Mouse (Mus musculus) CH12.LX (cell line): Measurements from ENCODE around the gene Ddx43. TPM values are rescaled to one million over a fixed set of nuclear protein-coding genes. Genes with fewer than 3 reads are reported as not detected.

Experiments
- DNase-seq: peaks from one replicate; pipeline ENCODE4 v3.0.0-alpha.2; 2013; ENCODE audit errors: extremely low read depth
- H3K27ac ChIP-seq: 2 replicates; pipeline ENCODE4 v1.5.1; 2012; ENCODE audit warnings: low read depth, mild to moderate bottlenecking, control low read depth, moderate library complexity; ENCODE audit not compliant: insufficient read depth
- H3K27me3 ChIP-seq: replicated peaks from 2 replicates; pipeline ENCODE3; 2012; ENCODE audit warnings: inconsistent platforms
- H3K36me3 ChIP-seq, 2 experiments: replicated peaks in 1 of 2; 2 replicates each; pipeline versions ENCODE3 to v1.6.1; 2012; ENCODE audit warnings: inconsistent platforms in 1 of 2, low read length in 1 of 2, mild to moderate bottlenecking in 1 of 2, mixed read lengths in 1 of 2, moderate library complexity in 1 of 2; ENCODE audit not compliant: control insufficient read depth in 1 of 2, insufficient read depth in 1 of 2
- H3K4me1 ChIP-seq, 2 experiments: 2 replicates each; pipeline ENCODE4 v1.6.1; 2012; ENCODE audit warnings: inconsistent platforms in 1 of 2, moderate library complexity in 1 of 2; ENCODE audit not compliant: insufficient read depth in 2 of 2, control insufficient read depth in 1 of 2
- H3K4me2 ChIP-seq: 2 replicates; pipeline ENCODE4 v1.6.1; 2012; ENCODE audit warnings: low read depth, mild to moderate bottlenecking, control low read depth; ENCODE audit not compliant: poor library complexity, insufficient read depth, severe bottlenecking
- H3K4me3 ChIP-seq, 3 experiments: fragments of 150-350 bp in 1 of 3; sonication (generic) in 1 of 3; replicated peaks in 1 of 3; 2 replicates each; pipeline versions ENCODE3 to v1.5.1; 2011 to 2012; ENCODE audit warnings: low read depth in 2 of 3, low read length in 2 of 3, mild to moderate bottlenecking in 2 of 3, moderate library complexity in 2 of 3, control low read depth in 1 of 3, improper control_type of control experiment in 1 of 3, inconsistent platforms in 1 of 3, mixed read lengths in 1 of 3; ENCODE audit not compliant: poor library complexity in 1 of 3
- H3K79me2 ChIP-seq: replicated peaks from 2 replicates; pipeline ENCODE4 v1.6.1; 2012; ENCODE audit warnings: mild to moderate bottlenecking, moderate library complexity; ENCODE audit not compliant: control insufficient read depth, poor library complexity, insufficient read depth, severe bottlenecking; ENCODE audit errors: extremely low read depth
- H3K9ac ChIP-seq: 2 replicates; pipeline ENCODE4 v1.6.1; 2012; ENCODE audit warnings: low read depth, mild to moderate bottlenecking, control low read depth, moderate library complexity; ENCODE audit not compliant: insufficient read depth
- H3K9me3 ChIP-seq: replicated peaks from 2 replicates; pipeline ENCODE3; 2012; ENCODE audit warnings: low read length, inconsistent platforms, mixed read lengths
- CHD1 ChIP-seq: IDR thresholded peaks from 2 replicates; pipeline ENCODE4 v1.6.1; 2012; ENCODE audit warnings: low read depth, low read length, improper control_type of control experiment, inconsistent platforms
- CTCF ChIP-seq, 2 experiments: IDR thresholded peaks in 1 of 2; conservative IDR thresholded peaks in 1 of 2; 2 replicates each; pipeline ENCODE4 v1.5.1; 2011 to 2012; ENCODE audit warnings: low read depth in 2 of 2, low read length in 2 of 2, improper control_type of control experiment in 1 of 2, inconsistent platforms in 1 of 2, mild to moderate bottlenecking in 1 of 2, moderate library complexity in 1 of 2
- E2F4 ChIP-seq: IDR thresholded peaks from 2 replicates; pipeline ENCODE4 v1.6.1; 2011; ENCODE audit warnings: low read depth, low read length, improper control_type of control experiment; ENCODE audit not compliant: insufficient replicate concordance
- GABPA ChIP-seq: IDR thresholded peaks from 2 replicates; pipeline ENCODE4 v1.6.1; 2012; ENCODE audit warnings: low read depth, low read length, improper control_type of control experiment, inconsistent platforms; ENCODE audit not compliant: insufficient replicate concordance
- JUN ChIP-seq: IDR thresholded peaks from 2 replicates; pipeline ENCODE4 v1.6.1; 2011; ENCODE audit warnings: low read depth, mild to moderate bottlenecking, low read length, improper control_type of control experiment, moderate library complexity; ENCODE audit not compliant: insufficient read depth
- MAFK ChIP-seq: IDR thresholded peaks from 2 replicates; pipeline ENCODE4 v1.6.1; 2011; ENCODE audit warnings: low read length, improper control_type of control experiment; ENCODE audit not compliant: insufficient replicate concordance
- MAX ChIP-seq: IDR thresholded peaks from 2 replicates; pipeline ENCODE4 v1.6.1; 2011; ENCODE audit warnings: low read length, improper control_type of control experiment
- MAZ ChIP-seq: IDR thresholded peaks from 2 replicates; pipeline ENCODE4 v1.6.1; 2012; ENCODE audit warnings: low read depth, mild to moderate bottlenecking, inconsistent platforms, low read length, improper control_type of control experiment, moderate library complexity
- MXI1 ChIP-seq: IDR thresholded peaks from 2 replicates; pipeline ENCODE4 v1.6.1; 2011; ENCODE audit warnings: mild to moderate bottlenecking, low read depth, low read length, improper control_type of control experiment
- MYC ChIP-seq: IDR thresholded peaks from 2 replicates; pipeline ENCODE4 v1.6.1; 2011; ENCODE audit warnings: low read depth, mild to moderate bottlenecking, improper control_type of control experiment, low read length
- PAX5 ChIP-seq: IDR thresholded peaks from 2 replicates; pipeline ENCODE4 v1.6.1; 2012; ENCODE audit warnings: low read length, inconsistent platforms, mixed read lengths
- SIN3A ChIP-seq: IDR thresholded peaks from 2 replicates; pipeline ENCODE4 v1.6.1; 2012; ENCODE audit warnings: low read length, improper control_type of control experiment, inconsistent platforms
- SMC3 ChIP-seq: IDR thresholded peaks from 2 replicates; pipeline ENCODE4 v1.6.1; 2011; ENCODE audit warnings: low read depth, low read length, improper control_type of control experiment
- TCF12 ChIP-seq: IDR thresholded peaks from 2 replicates; pipeline ENCODE4 v1.6.1; 2014; ENCODE audit warnings: low read depth, mild to moderate bottlenecking, inconsistent platforms, low read length, improper control_type of control experiment
- UBTF ChIP-seq: IDR thresholded peaks from 2 replicates; pipeline ENCODE4 v1.6.1; 2012; ENCODE audit warnings: low read depth, mild to moderate bottlenecking, inconsistent platforms, low read length, improper control_type of control experiment, moderate library complexity
- USF1 ChIP-seq: IDR thresholded peaks from 2 replicates; pipeline ENCODE4 v1.6.1; 2014; ENCODE audit warnings: low read depth, mild to moderate bottlenecking, inconsistent platforms, low read length, improper control_type of control experiment
- USF2 ChIP-seq: conservative IDR thresholded peaks from 2 replicates; pipeline ENCODE4 v1.6.1; 2011; ENCODE audit warnings: low read depth, low read length, improper control_type of control experiment
- ZC3H11A ChIP-seq: IDR thresholded peaks from 2 replicates; pipeline ENCODE4 v1.6.1; 2012; ENCODE audit warnings: low read depth, mild to moderate bottlenecking, inconsistent platforms, low read length, improper control_type of control experiment
- dilution Hi-C: fragments of 300-500 bp; cut with MboI; formaldehyde crosslinking; loops from 2 replicates; pipeline ENCODE4 v1.14.3; 2020; ENCODE audit warnings: low sequenced_read_pairs; ENCODE audit not compliant: extremely low pct_unique_long_range_greater_than_20kb, extremely low pct_ligation_motif_present
- in situ Hi-C: fragments of 300-500 bp; cut with MboI; formaldehyde crosslinking; loops from 3 replicates; pipeline ENCODE4 v1.14.3; 2019; ENCODE audit warnings: low sequenced_read_pairs, low pct_ligation_motif_present, low pct_unique_long_range_greater_than_20kb, mixed read lengths
- polyA plus RNA-seq: library from polyadenylated mRNA; unstranded; fragments of >175 nt; gene quantifications from 2 replicates; pipeline ENCODE4 v1.2.1, GENCODE M21; 2012; ENCODE audit warnings: low read depth; ENCODE audit not compliant: insufficient read length
- total RNA-seq, 2 experiments: library from RNA; depleted of rRNA; stranded (reverse); fragments of 300-350 nt in 1 of 2; fragments of >200 nt in 1 of 2; gene quantifications; 2 replicates each; pipeline ENCODE4 v1.2.3; 2012 to 2014

Ddx43 gene
- total and polyA plus RNA-seq, 3 experiments: not detected

DNA sequence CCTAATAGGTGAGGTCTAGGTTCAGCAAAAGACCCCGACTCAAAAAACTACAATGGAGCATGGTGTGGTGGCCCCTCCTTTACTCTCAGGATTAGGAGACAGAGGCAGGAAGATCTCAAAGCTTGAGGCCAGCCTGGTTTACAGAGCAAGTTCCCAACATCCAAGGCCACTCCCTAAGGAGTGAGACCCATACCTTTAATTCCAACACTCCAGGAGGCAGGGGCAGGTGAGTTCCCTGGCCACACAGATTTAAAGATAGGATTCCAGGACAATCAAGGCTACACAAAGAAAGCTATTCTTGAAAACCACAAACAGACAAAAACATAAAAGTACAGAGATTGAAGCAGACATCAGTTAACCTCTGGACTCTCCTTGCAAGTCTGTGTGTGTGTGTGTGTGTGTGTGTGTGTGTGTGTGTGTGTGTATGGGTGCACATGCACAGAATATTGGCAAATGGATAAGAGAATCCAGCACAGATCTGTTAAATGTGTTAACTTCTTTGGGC, 20.6 kb upstream of the Ddx43 start:
- H3K4me2 ChIP-seq: no peak overlapping the region
- no peak for DNase-seq
- H3K9me3 ChIP-seq: no peaks in the 10 kb centered on the region
- H3K9ac ChIP-seq: no peak overlapping the region
- H3K27ac ChIP-seq: no peak overlapping the region
- H3K4me1 ChIP-seq: no peaks in the 10 kb centered on the region
- no peak overlapping the region for H3K4me3 ChIP-seq
- no peaks in the 10 kb centered on the region for H3K79me2 ChIP-seq
- dilution Hi-C loops (no loop called here), in situ Hi-C loops (no loop called here)
- H3K36me3 ChIP-seq: no peaks in the 10 kb centered on the region
- TF ChIP-seq SIN3A (no peak), JUN (no peak), MXI1 (no peak), CHD1 (no peak), USF1 (no peak), ZC3H11A (no peak), USF2 (no peak), MAX (no peak), CTCF (conservative IDR thresholded peaks at IDR 0.05 in 1 of 2, IDR thresholded peaks at IDR 0.05 in 1 of 2; ENCODE audit: low read depth in 2 of 2, low read length in 2 of 2) (no peak), PAX5 (no peak), UBTF (no peak), SMC3 (no peak), MYC (no peak), MAFK (no peak), TCF12 (no peak), GABPA (no peak), MAZ (no peak)
- peaks cover 51% of the 10 kb centered on the region for H3K27me3 ChIP-seq

DNA sequence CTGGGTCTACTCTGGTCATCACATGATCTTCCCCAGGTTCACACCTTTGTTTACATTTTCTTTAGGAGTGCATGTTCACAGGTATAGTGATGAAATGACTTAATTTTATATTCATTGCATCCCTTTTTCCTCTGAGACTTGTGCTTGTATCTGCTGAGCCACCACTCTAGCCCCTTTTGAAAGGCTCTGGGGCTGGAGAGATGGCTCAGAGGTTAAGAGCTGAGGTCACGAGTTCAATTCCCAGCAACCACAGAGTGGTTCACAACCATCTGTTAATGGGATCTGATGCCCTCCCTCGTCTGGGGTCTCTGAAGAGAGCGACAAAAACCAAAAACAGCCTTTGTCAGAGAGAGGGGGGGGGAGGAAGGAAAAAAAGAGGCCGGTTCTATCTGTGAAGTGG, 20.1 kb upstream of the Ddx43 start:
- Histone ChIP-seq H3K27ac (no peak overlapping the region), H3K27me3 (peaks cover 49% of the 10 kb centered on the region)

More for the DNA sequence above, 20.1 kb upstream of the Ddx43 start:
- TF ChIP-seq JUN (no peak), E2F4 (no peak)
- Histone ChIP-seq H3K4me1 (no peaks in the 10 kb centered on the region), H3K9ac (no peak overlapping the region), H3K36me3 (no peaks in the 10 kb centered on the region), H3K4me2 (no peak overlapping the region), H3K9me3 (no peaks in the 10 kb centered on the region), H3K4me3 (no peak overlapping the region), H3K79me2 (no peaks in the 10 kb centered on the region)
- in situ Hi-C loops: no loop called here
- DNase-seq: no peak
- dilution Hi-C loops: no loop called here
